Mouse (Mus musculus): Measurements from ENCODE around the gene Bub1b.

DNA sequence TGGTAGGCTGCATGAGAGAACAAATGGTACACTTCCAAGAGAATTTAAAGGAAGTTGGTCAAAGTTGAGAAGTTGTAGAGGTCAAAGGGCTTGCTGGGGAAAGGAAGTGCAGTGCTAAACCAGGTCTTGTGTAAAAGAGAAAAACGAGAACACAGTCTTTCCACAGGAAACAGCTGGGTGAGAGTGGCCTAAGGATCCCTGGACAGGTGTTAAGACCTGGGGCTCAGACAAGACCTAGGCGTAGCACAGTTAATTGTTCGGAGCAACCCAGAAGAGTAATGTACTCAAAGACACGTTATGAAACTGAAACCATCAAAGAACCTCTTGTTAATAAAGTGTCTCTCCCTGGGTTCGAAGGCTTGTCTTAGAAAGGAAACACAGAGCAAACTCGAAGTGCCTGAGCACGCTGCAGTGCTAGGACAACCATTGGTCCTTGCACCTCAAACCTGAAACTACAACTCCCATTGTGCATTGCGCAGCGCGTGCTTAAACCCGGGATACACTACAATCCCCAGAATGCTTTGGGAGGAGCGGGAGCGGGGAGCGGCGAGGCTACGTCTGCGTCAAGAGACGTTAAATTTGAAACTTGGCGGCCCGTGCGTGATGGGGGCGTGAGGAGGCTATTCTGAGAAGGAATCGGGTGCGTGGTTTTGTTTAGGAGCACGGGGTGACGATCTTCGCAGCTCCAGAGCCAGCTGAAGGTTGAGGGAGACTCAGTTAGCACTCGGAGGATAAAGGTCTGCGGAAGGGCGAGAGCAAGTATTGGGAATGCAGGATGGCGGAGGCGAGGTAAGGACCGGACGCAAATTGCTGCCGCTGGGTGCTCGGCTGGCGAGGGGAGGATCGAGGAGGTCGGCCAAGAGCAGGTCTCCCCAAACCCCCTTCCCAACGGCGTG is at the start of gene Bub1b:
- TF ChIP-seq CTCF (conservative IDR thresholded peaks at IDR 0.05; ENCODE audit: insufficient read depth, insufficient read length, low read depth, low read length) = no peak
- TF ChIP-seq POLR2A (IDR thresholded peaks at IDR 0.05; ENCODE audit: low read depth, low read length) = no peak
